Mouse (Mus musculus) hindbrain, embryonic 12.5 days (tissue): ENCODE results near the gene Cbfb. TPM values are rescaled to one million over a fixed set of nuclear protein-coding genes. Genes with fewer than 3 reads are reported as not detected.

Source experiments
- polyA plus RNA-seq: library from polyadenylated mRNA; unstranded; fragments of >200 nt; fragmentation: Nextera tagmentation; extraction: Ambion mirVana; gene quantifications from 2 replicates; pipeline ENCODE4 v1.2.1, GENCODE M21; 2016

Cbfb gene
- polyA plus RNA-seq, 1 experiment from 2014 or later: 66.2 TPM

Other genes starting within 250 kb of the Cbfb start
- gene Ces2e, start 244.4 kb upstream of the Cbfb start, polyA plus RNA-seq: not detected in 2 replicates
- gene Ces2f, start 223.3 kb upstream of the Cbfb start, polyA plus RNA-seq: not detected in 2 replicates
- gene Ces2g, start 209.0 kb upstream of the Cbfb start, polyA plus RNA-seq: not detected in 2 replicates
- not detected in 2 replicates for gene Ces2h, start 169.8 kb upstream of the Cbfb start, polyA plus RNA-seq
- gene Ces3a, start 122.1 kb upstream of the Cbfb start, polyA plus RNA-seq: not detected in 2 replicates
- gene Ces3b, start 86.9 kb upstream of the Cbfb start, polyA plus RNA-seq: not detected in 2 replicates
- gene Ces4a, start 38.9 kb upstream of the Cbfb start, polyA plus RNA-seq: not detected in 2 replicates
- 28.5 and 28.9 TPM in 2 replicates for gene D230025D16Rik, start 54.5 kb downstream of the Cbfb start, polyA plus RNA-seq
- gene B3gnt9, start 84.5 kb downstream of the Cbfb start, polyA plus RNA-seq: 7.5 and 9.5 TPM in 2 replicates
- 17.2 and 17.5 TPM in 2 replicates for gene Tradd, start 93.9 kb downstream of the Cbfb start, polyA plus RNA-seq
- gene Fbxl8, start 94.0 kb downstream of the Cbfb start, polyA plus RNA-seq: 0.97 and 1.4 TPM in 2 replicates
- gene Hsf4, start 99.1 kb downstream of the Cbfb start, polyA plus RNA-seq: 0.23 TPM in 1 of 2 replicates, not detected in the other
- gene Nol3, start 105.5 kb downstream of the Cbfb start, polyA plus RNA-seq: 2.7 and 4.0 TPM in 2 replicates
- 63.2 and 74.0 TPM in 2 replicates for gene 4931428F04Rik, start 119.2 kb downstream of the Cbfb start, polyA plus RNA-seq
- gene Exoc3l, start 125.4 kb downstream of the Cbfb start, polyA plus RNA-seq: 12.7 and 15.7 TPM in 2 replicates
- gene E2f4, start 127.0 kb downstream of the Cbfb start, polyA plus RNA-seq: 68.8 and 69.9 TPM in 2 replicates
- 2.7 and 3.2 TPM in 2 replicates for gene Elmo3, start 134.9 kb downstream of the Cbfb start, polyA plus RNA-seq
- 1.3 TPM in 2 replicates for gene Lrrc29, start 155.6 kb downstream of the Cbfb start, polyA plus RNA-seq
- gene Tmem208, start 155.7 kb downstream of the Cbfb start, polyA plus RNA-seq: 97.6 and 100 TPM in 2 replicates
- 1.4 and 2.0 TPM in 2 replicates for gene Fhod1, start 177.3 kb downstream of the Cbfb start, polyA plus RNA-seq
- 7.2 and 7.7 TPM in 2 replicates for gene Slc9a5, start 178.2 kb downstream of the Cbfb start, polyA plus RNA-seq
- 0.59 and 0.93 TPM in 2 replicates for gene Plekhg4, start 202.6 kb downstream of the Cbfb start, polyA plus RNA-seq
- gene Kctd19, start 242.8 kb downstream of the Cbfb start, polyA plus RNA-seq: 0.08 TPM in 1 of 2 replicates, not detected in the other
- 2.1 and 3.1 TPM in 2 replicates for gene Lrrc36, start 242.9 kb downstream of the Cbfb start, polyA plus RNA-seq